Comparison of ENCODE assay signal across 20 mouse cellular contexts in genomic region chr7:121954891-121955669, GRCm38 (mm10). TPM values are rescaled to one million over a fixed set of nuclear protein-coding genes. Genes with fewer than 3 reads are reported as not detected.
DNase-seq lines count a peak whose midpoint lies in the region; ATAC-seq and TF ChIP-seq lines count a peak whose summit lies in the region.
"Had no signal": no experiment of that assay in that cellular context is flagged by ENCODE, and none has a peak within 500 bp of the region (broad histone marks: within the 10 kb centered on the region; RNA-seq: fewer than 3 reads in every experiment).

No protein-coding gene starts in this region.

- no peaks in the 10 kb centered on the region for H3K9me3 ChIP-seq in kidney, embryonic 14.5 days (ENCODE audit: control insufficient read depth, low read length)
- no peaks in the 10 kb centered on the region for H3K9me3 ChIP-seq in limb, embryonic 10.5 days (replicated peaks)
- no peaks in the 10 kb centered on the region for H3K9me3 ChIP-seq in hindbrain, embryonic 14.5 days (ENCODE audit: control insufficient read depth, low read length)
- no peaks in the 10 kb centered on the region for H3K9me3 ChIP-seq in forebrain, embryonic 10.5 days
- H3K9me3 ChIP-seq: midbrain, embryonic 13.5 days; neural tube, embryonic 13.5 days; stomach, embryonic 15.5 days had no signal

- H3K4me3 ChIP-seq in kidney, embryonic 14.5 days (ENCODE audit: low read length), result no peak overlapping the region
- no peak overlapping the region for H3K4me3 ChIP-seq in limb, embryonic 10.5 days
- H3K4me3 ChIP-seq in olfactory bulb, adult 2 months (ENCODE audit: insufficient read depth, low read depth, low read length), result no peak overlapping the region
- no peak overlapping the region for H3K4me3 ChIP-seq in hindbrain, embryonic 14.5 days (replicated peaks; ENCODE audit: low read length)
- H3K4me3 ChIP-seq in forebrain, embryonic 10.5 days, result no peak overlapping the region
- H3K4me3 ChIP-seq: midbrain, embryonic 13.5 days; neural tube, embryonic 13.5 days; stomach, embryonic 15.5 days had no signal

- no peaks in the 10 kb centered on the region for H3K4me1 ChIP-seq in kidney, embryonic 14.5 days (ENCODE audit: control insufficient read depth, insufficient read depth, low read length)
- H3K4me1 ChIP-seq in limb, embryonic 10.5 days, result peaks cover 17% of the 10 kb centered on the region
- peaks cover 17% of the 10 kb centered on the region for H3K4me1 ChIP-seq in olfactory bulb, adult 2 months (ENCODE audit: control insufficient read depth, insufficient read depth, low read length)
- no peaks in the 10 kb centered on the region for H3K4me1 ChIP-seq in hindbrain, embryonic 14.5 days (replicated peaks; ENCODE audit: control insufficient read depth, insufficient read depth, low read length)
- H3K4me1 ChIP-seq in forebrain, embryonic 10.5 days, result no peaks in the 10 kb centered on the region
- H3K4me1 ChIP-seq: midbrain, embryonic 13.5 days; neural tube, embryonic 13.5 days; stomach, embryonic 15.5 days had no signal

- TF ChIP-seq CTCF in olfactory bulb, adult 2 months (IDR thresholded peaks at IDR 0.05; ENCODE audit: insufficient read depth, low read depth, low read length), result no peak

- H3K27me3 ChIP-seq in kidney, embryonic 14.5 days (ENCODE audit: control insufficient read depth, insufficient read depth, low read length), result no peaks in the 10 kb centered on the region
- no peaks in the 10 kb centered on the region for H3K27me3 ChIP-seq in limb, embryonic 10.5 days (ENCODE audit: low read depth, poor library complexity, severe bottlenecking)
- H3K27me3 ChIP-seq in hindbrain, embryonic 14.5 days (ENCODE audit: control insufficient read depth, insufficient read depth, low read length), result no peaks in the 10 kb centered on the region
- H3K27me3 ChIP-seq in forebrain, embryonic 10.5 days (ENCODE audit: poor library complexity, severe bottlenecking), result no peaks in the 10 kb centered on the region
- H3K27me3 ChIP-seq: midbrain, embryonic 13.5 days; neural tube, embryonic 13.5 days; stomach, embryonic 15.5 days had no signal

- ATAC-seq in kidney, embryonic 14.5 days (ENCODE audit: low FRiP score, low TSS enrichment), result peak; percentile 43; the same call in 1 of the 2 replicates
- no peak for ATAC-seq in hindbrain, embryonic 14.5 days (ENCODE audit: low FRiP score)
- ATAC-seq: CD4-positive, CD25-positive, alpha-beta regulatory T cell, adult 4 months; forebrain, embryonic 16.5 days; hindbrain, postnatal 0 days; midbrain, embryonic 13.5 days had no signal

- no peak overlapping the region for H3K9ac ChIP-seq in kidney, embryonic 14.5 days (ENCODE audit: low read depth, low read length)
- H3K9ac ChIP-seq in hindbrain, embryonic 14.5 days, result no peak overlapping the region
- H3K9ac ChIP-seq: midbrain, embryonic 13.5 days; neural tube, embryonic 13.5 days; stomach, embryonic 15.5 days had no signal

- H3K36me3 ChIP-seq in kidney, embryonic 14.5 days (ENCODE audit: control insufficient read depth, insufficient read depth, low read length), result peaks cover 7% of the 10 kb centered on the region; the same call in 1 of the 2 replicates
- H3K36me3 ChIP-seq in limb, embryonic 10.5 days, result peaks cover 21% of the 10 kb centered on the region
- H3K36me3 ChIP-seq in hindbrain, embryonic 14.5 days (replicated peaks; ENCODE audit: control insufficient read depth, insufficient read depth), result peaks cover 9% of the 10 kb centered on the region; the same call in 1 of the 2 replicates
- peaks cover 33% of the 10 kb centered on the region for H3K36me3 ChIP-seq in forebrain, embryonic 10.5 days (replicated peaks)

- H3K27ac ChIP-seq in kidney, embryonic 14.5 days (ENCODE audit: low read depth, low read length), result no peak overlapping the region
- peak overlapping the region; percentile 74 for H3K27ac ChIP-seq in limb, embryonic 10.5 days
- peak overlapping the region; percentile 49 for H3K27ac ChIP-seq in olfactory bulb, adult 2 months (ENCODE audit: insufficient read depth, low read depth, low read length)
- no peak overlapping the region for H3K27ac ChIP-seq in hindbrain, embryonic 14.5 days
- no peak overlapping the region for H3K27ac ChIP-seq in forebrain, embryonic 10.5 days
- H3K27ac ChIP-seq: hindbrain, postnatal 0 days; midbrain, embryonic 13.5 days; neural tube, embryonic 13.5 days; stomach, embryonic 15.5 days had no signal

- no peak for DNase-seq in kidney, postnatal 4 days
- DNase-seq in forelimb bud, embryonic 11.5 days (ENCODE audit: low read depth, low spot score), result peak; percentile 67
- peak; percentile 37 for DNase-seq in limb, embryonic 10.5 days (ENCODE audit: low spot score)
- DNase-seq in hindbrain, embryonic 14.5 days (ENCODE audit: low spot score), result no peak
- DNase-seq in forebrain, embryonic 10.5 days (ENCODE audit: extremely low spot score, low spot score), result no peak
- no peak for DNase-seq in MN1 (ENCODE audit: low spot score)
- DNase-seq: adrenal gland, postnatal 25 days; cerebellum, adult 11 months; cerebellum, postnatal 25 days; left cerebral cortex, postnatal 4 days; right cerebral cortex, postnatal 14 days; thymus, adult 18-20 months had no signal

- 59% methylated on average over 11 of the region's 11 CpGs for WGBS in kidney, embryonic 14.5 days
- 63% methylated on average over 11 of the region's 11 CpGs for WGBS in limb, embryonic 10.5 days
- WGBS in olfactory bulb, adult 2 months, result 56% methylated on average over 11 of the region's 11 CpGs
- 89% methylated on average over 11 of the region's 11 CpGs for WGBS in hindbrain, embryonic 14.5 days
- 93% methylated on average over 11 of the region's 11 CpGs for WGBS in forebrain, embryonic 10.5 days

- no peak overlapping the region for H3K4me2 ChIP-seq in kidney, embryonic 14.5 days (replicated peaks; ENCODE audit: low read depth, low read length)
- no peak overlapping the region for H3K4me2 ChIP-seq in hindbrain, embryonic 14.5 days (replicated peaks)
- H3K4me2 ChIP-seq: midbrain, embryonic 13.5 days; neural tube, embryonic 13.5 days; stomach, embryonic 15.5 days had no signal

- TF ChIP-seq POLR2A in olfactory bulb, adult 2 months (IDR thresholded peaks at IDR 0.05; ENCODE audit: insufficient read depth, low read depth, low read length), result no peak

RNA-seq across cellular contexts. Expression of gene Cog7, which starts 26.4 kb away (rescaled TPM):
- 15.6 and 28.3 TPM in 2 replicates for polyA plus RNA-seq in kidney, embryonic 14.5 days (2014; fragmentation: Nextera tagmentation; extraction: Ambion mirVana)
- 22.8 and 24.8 TPM in 2 replicates for polyA plus RNA-seq in limb, embryonic 10.5 days (2016; fragmentation: Nextera tagmentation; extraction: Ambion mirVana)
- not detected in 2 replicates for polyA plus RNA-seq in olfactory bulb, adult 2 months (2012; ENCODE audit: insufficient read depth, insufficient read length, low replicate concordance, missing spikeins)
- polyA plus RNA-seq in hindbrain, embryonic 14.5 days (2014; fragmentation: Nextera tagmentation; extraction: Ambion mirVana), result 21.1 and 24.4 TPM in 2 replicates
- polyA plus RNA-seq in forebrain, embryonic 10.5 days (2016; fragmentation: Nextera tagmentation; extraction: Ambion mirVana), result 23.3 TPM in 2 replicates

Comparison
In these comparisons a context has a peak if more than half of its experiments do, and no peak if none do; other contexts are left out.
1. H3K27ac ChIP-seq: peak in limb, embryonic 10.5 days (single experiment) and olfactory bulb, adult 2 months (single experiment); none in kidney, embryonic 14.5 days (single experiment), hindbrain, embryonic 14.5 days (single experiment) and forebrain, embryonic 10.5 days (single experiment).
2. DNase-seq: peak in forelimb bud, embryonic 11.5 days (single experiment) and limb, embryonic 10.5 days (single experiment); none in kidney, postnatal 4 days (0 of 2), hindbrain, embryonic 14.5 days (single experiment), forebrain, embryonic 10.5 days (single experiment) and MN1 (single experiment).